Mouse (Mus musculus) embryonic facial prominence, embryonic 12.5 days (tissue): ENCODE results near the gene Rb1. TPM values are rescaled to one million over a fixed set of nuclear protein-coding genes. Genes with fewer than 3 reads are reported as not detected.

Experiments used
- ATAC-seq: fragments of 200-750 bp; cut with Nextera tagmentation; 2 replicates; pipeline ENCODE4 v1.8.0; 2017; ENCODE audit not compliant: insufficient number of reproducible peaks, insufficient read depth, low FRiP score, low TSS enrichment
- H3K27ac ChIP-seq: fragments of 300-500 bp; sonication (generic); 2 replicates; pipeline ENCODE4 v1.5.1; 2016; ENCODE audit warnings: mild to moderate bottlenecking
- H3K27me3 ChIP-seq: fragments of 300-500 bp; sonication (generic); 2 replicates; pipeline ENCODE4 v1.6.1; 2016; ENCODE audit warnings: mild to moderate bottlenecking, moderate library complexity
- H3K36me3 ChIP-seq: fragments of 300-500 bp; sonication (generic); 2 replicates; pipeline ENCODE4 v1.6.1; 2016; ENCODE audit warnings: mild to moderate bottlenecking
- H3K4me1 ChIP-seq: fragments of 300-500 bp; sonication (generic); 2 replicates; pipeline ENCODE4 v1.6.1; 2016
- H3K4me2 ChIP-seq: fragments of 300-500 bp; sonication (generic); replicated peaks from 2 replicates; pipeline ENCODE4 v1.6.1; 2016; ENCODE audit warnings: mild to moderate bottlenecking, moderate library complexity
- H3K4me3 ChIP-seq: fragments of 300-500 bp; sonication (generic); 2 replicates; pipeline ENCODE4 v1.5.1; 2016; ENCODE audit warnings: mild to moderate bottlenecking
- H3K9ac ChIP-seq: fragments of 300-500 bp; sonication (generic); 2 replicates; pipeline ENCODE4 v1.6.1; 2016; ENCODE audit warnings: mild to moderate bottlenecking, moderate library complexity
- H3K9me3 ChIP-seq: fragments of 300-500 bp; sonication (generic); 2 replicates; pipeline ENCODE4 v1.6.1; 2016; ENCODE audit warnings: mild to moderate bottlenecking, moderate library complexity
- WGBS: fragments of 180-500 bp; shearing (Covaris S2); methylation state at CpG from one replicate; pipeline ENCODE4 v1.1.7; 2016; 5-methylcytosine and 5-hydroxymethylcytosine counted together
- polyA plus RNA-seq: library from polyadenylated mRNA; unstranded; fragments of >200 nt; fragmentation: Nextera tagmentation; extraction: Ambion mirVana; gene quantifications from 2 replicates; pipeline ENCODE4 v1.2.1, GENCODE M21; 2016

Gene Rb1
- polyA plus RNA-seq, 1 experiment from 2014 or later = 24.3 TPM

- Histone ChIP-seq H3K4me1 (no peaks in the 10 kb centered on the region), H3K9ac (no peak overlapping the region), H3K9me3 (no peaks in the 10 kb centered on the region), H3K36me3 (peaks cover 93% of the 10 kb centered on the region), H3K27me3 (no peaks in the 10 kb centered on the region), H3K4me3 (no peak overlapping the region), H3K27ac (no peak overlapping the region), H3K4me2 (no peak overlapping the region)
- ATAC-seq = no peak
- 96% methylated on average over 11 of the region's 11 CpGs for WGBS
Observed at GRCm38 (mm10) chr14:73363782-73364181, 38.2 kb upstream of the Rb1 start.

DNA sequence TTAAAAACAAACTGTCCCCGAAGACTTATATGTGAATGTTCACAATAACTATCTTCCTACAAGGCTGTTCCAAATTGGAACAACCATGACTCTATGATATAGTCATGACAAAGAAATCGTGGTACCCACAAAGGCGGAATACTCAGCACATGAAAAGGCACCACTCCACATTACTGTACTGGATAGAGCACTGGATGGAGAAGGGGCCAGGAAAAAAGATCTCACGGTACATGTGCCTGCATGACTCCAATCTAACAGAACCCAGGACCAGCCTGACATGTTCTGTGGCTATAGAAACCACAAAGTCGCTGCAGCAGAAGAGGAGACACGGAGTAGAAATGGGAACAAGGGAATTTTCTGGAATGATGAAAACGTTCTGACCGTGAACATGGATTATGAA is 29.1 kb upstream of the Rb1 start:
- Histone ChIP-seq H3K4me1 (no peaks in the 10 kb centered on the region), H3K9me3 (no peaks in the 10 kb centered on the region; the same call in 1 of the 2 replicates), H3K36me3 (peaks cover 25% of the 10 kb centered on the region), H3K9ac (no peak overlapping the region), H3K27me3 (no peaks in the 10 kb centered on the region), H3K4me2 (no peak overlapping the region), H3K4me3 (no peak overlapping the region), H3K27ac (no peak overlapping the region)
- no peak for ATAC-seq
- WGBS = 89% methylated on average over 8 of the region's 8 CpGs

GRCm38 (mm10) chr14:73351118-73351517 is 25.5 kb upstream of the Rb1 start:
- Histone ChIP-seq H3K9me3 (no peaks in the 10 kb centered on the region), H3K9ac (no peak overlapping the region), H3K36me3 (peaks cover 1% of the 10 kb centered on the region; the same call in 1 of the 2 replicates), H3K4me2 (no peak overlapping the region), H3K4me3 (no peak overlapping the region), H3K27ac (no peak overlapping the region), H3K27me3 (no peaks in the 10 kb centered on the region), H3K4me1 (peaks cover 4% of the 10 kb centered on the region; the same call in 1 of the 2 replicates)
- ATAC-seq = no peak
- 92% methylated on average over 5 of the region's 5 CpGs for WGBS

- H3K27ac ChIP-seq = no peak overlapping the region
- no peaks in the 10 kb centered on the region for H3K36me3 ChIP-seq
- WGBS = 62% methylated on average over 1 of the region's 1 CpGs
- H3K9me3 ChIP-seq = no peaks in the 10 kb centered on the region
- H3K4me1 ChIP-seq = peaks cover 4% of the 10 kb centered on the region; the same call in 1 of the 2 replicates
- H3K27me3 ChIP-seq = no peaks in the 10 kb centered on the region
- no peak overlapping the region for H3K9ac ChIP-seq
- H3K4me3 ChIP-seq = no peak overlapping the region
- H3K4me2 ChIP-seq = no peak overlapping the region
- no peak for ATAC-seq
Observed at GRCm38 (mm10) chr14:73350029-73350428, 24.4 kb upstream of the Rb1 start.

DNA sequence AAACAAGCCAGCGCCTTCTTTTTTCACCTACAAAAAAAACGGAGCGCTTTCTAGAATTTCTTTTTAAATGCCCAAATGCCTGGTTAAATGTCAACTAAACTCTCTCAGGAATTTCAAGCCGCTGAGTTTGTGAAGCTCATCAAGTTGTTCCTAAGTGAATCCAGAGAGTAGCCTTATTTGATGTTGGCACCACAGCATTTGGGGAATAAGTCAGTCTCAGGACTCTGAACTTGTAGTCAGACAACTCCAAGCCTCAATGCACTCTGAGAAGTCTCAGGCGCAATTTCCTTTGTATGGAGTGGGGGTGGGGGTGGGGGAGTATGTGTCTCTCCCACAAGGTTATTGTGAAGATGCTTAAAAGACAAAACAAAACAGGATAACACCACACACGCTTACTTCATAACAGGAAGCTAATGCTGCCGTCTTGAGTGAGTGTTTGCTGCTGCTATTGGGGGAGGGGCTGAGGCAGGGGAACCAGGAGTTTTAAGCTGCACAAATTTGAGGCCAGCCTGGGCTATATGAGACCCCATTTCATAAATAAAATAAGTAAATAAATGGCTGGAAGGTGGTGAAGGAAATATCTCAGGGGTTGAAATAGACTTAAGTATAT is 23.5 kb upstream of the Rb1 start:
- Histone ChIP-seq H3K36me3 (no peaks in the 10 kb centered on the region), H3K4me1 (peaks cover 4% of the 10 kb centered on the region; the same call in 1 of the 2 replicates), H3K27me3 (no peaks in the 10 kb centered on the region), H3K4me3 (no peak overlapping the region), H3K9ac (no peak overlapping the region), H3K27ac (no peak overlapping the region), H3K9me3 (no peaks in the 10 kb centered on the region), H3K4me2 (no peak overlapping the region)
- ATAC-seq = no peak
- 46% methylated on average over 7 of the region's 7 CpGs for WGBS

GRCm38 (mm10) chr14:73347302-73347701 is 21.7 kb upstream of the Rb1 start:
- no peak for ATAC-seq
- no peak overlapping the region for H3K9ac ChIP-seq
- H3K4me3 ChIP-seq = no peak overlapping the region
- no peaks in the 10 kb centered on the region for H3K9me3 ChIP-seq
- no peak overlapping the region for H3K27ac ChIP-seq
- peaks cover 4% of the 10 kb centered on the region; the same call in 1 of the 2 replicates for H3K4me1 ChIP-seq
- no peaks in the 10 kb centered on the region for H3K36me3 ChIP-seq
- H3K27me3 ChIP-seq = no peaks in the 10 kb centered on the region
- 82% methylated on average over 9 of the region's 9 CpGs for WGBS
- H3K4me2 ChIP-seq = no peak overlapping the region

DNA sequence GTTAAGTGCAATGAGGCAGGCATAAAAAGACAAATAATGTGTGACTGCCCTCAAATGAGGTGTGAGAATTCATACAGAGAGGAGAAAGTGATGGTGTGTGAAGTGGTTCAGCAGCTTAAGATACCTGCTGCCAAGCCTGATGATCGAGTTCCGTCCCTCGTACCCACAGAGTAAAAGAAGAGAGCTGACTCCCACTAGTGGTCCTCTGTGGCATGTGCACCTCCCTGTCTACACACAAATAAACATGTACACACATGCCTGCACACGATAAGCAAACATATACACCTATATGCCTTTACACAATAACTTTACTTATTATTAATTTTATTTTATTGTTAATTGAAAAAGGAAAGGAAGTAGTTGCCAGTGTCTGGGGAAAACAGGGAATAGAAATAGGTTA is 20.0 kb upstream of the Rb1 start:
- Histone ChIP-seq H3K4me3 (no peak overlapping the region), H3K9ac (no peak overlapping the region), H3K4me1 (peaks cover 4% of the 10 kb centered on the region; the same call in 1 of the 2 replicates), H3K36me3 (no peaks in the 10 kb centered on the region), H3K27ac (no peak overlapping the region), H3K4me2 (no peak overlapping the region), H3K27me3 (no peaks in the 10 kb centered on the region), H3K9me3 (no peaks in the 10 kb centered on the region)
- WGBS = 86% methylated on average over 4 of the region's 4 CpGs
- no peak for ATAC-seq

DNA sequence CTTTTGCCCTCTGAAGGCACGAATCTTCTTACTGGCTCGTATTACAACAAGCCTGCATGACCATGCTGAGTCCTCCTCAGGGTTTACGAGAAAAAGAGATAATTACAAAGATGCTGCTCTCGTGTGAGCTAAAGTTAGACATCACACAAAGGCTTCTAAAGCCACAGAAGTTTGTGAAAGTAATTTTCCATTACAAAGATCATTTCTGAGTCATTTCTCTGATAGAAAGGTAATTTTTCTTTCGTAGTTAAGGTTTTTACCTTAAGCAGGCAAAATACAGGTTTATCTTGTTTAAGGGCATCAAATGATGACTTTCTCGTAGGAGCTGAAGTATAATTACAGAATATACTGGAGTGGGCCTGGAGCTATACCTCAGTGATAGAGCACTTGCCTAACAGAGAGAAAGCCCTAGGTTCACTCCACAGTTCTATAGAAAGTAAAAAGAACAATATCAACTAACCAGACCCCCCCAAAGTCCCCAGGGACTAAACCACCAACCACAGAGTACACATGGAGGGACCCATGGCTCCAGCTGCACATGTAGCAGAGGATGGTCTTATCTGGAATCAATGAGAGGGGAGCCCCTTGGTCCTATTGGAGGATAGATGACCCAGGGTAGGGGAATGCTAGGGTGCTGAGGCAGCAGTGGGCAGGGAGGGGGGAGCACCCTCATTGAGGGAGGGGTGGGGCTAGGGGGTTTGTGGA is 14.6 kb upstream of the Rb1 start:
- Histone ChIP-seq H3K4me3 (no peak overlapping the region), H3K9ac (no peak overlapping the region), H3K9me3 (no peaks in the 10 kb centered on the region), H3K4me1 (no peaks in the 10 kb centered on the region), H3K27ac (no peak overlapping the region), H3K36me3 (no peaks in the 10 kb centered on the region), H3K4me2 (no peak overlapping the region), H3K27me3 (no peaks in the 10 kb centered on the region)
- WGBS = 47% methylated on average over 6 of the region's 6 CpGs
- ATAC-seq = no peak

DNA sequence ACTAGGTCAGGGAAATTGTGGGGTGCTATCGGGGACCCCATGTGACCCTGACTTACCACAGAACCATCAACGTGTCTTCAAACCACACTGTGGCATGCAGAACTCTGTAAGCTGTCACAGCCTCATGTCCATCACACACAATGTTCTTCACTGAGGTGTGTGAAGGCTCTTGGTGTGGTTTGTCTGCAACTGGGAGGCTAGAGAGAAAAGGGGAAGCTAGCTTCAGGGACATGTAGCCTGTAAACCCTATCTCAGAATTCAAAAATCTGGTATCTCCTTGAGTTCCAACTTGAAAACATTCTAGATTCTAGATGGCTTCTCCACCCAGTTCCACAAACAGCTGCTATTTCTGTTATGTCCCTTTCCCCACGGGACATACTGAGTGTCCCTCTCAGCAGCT is 14.0 kb upstream of the Rb1 start:
- H3K4me3 ChIP-seq = no peak overlapping the region
- H3K27me3 ChIP-seq = no peaks in the 10 kb centered on the region
- ATAC-seq = no peak
- H3K9ac ChIP-seq = no peak overlapping the region
- H3K36me3 ChIP-seq = no peaks in the 10 kb centered on the region
- H3K9me3 ChIP-seq = no peaks in the 10 kb centered on the region
- WGBS = 73% methylated on average over 3 of the region's 3 CpGs
- H3K4me1 ChIP-seq = no peaks in the 10 kb centered on the region
- no peak overlapping the region for H3K4me2 ChIP-seq
- no peak overlapping the region for H3K27ac ChIP-seq

DNA sequence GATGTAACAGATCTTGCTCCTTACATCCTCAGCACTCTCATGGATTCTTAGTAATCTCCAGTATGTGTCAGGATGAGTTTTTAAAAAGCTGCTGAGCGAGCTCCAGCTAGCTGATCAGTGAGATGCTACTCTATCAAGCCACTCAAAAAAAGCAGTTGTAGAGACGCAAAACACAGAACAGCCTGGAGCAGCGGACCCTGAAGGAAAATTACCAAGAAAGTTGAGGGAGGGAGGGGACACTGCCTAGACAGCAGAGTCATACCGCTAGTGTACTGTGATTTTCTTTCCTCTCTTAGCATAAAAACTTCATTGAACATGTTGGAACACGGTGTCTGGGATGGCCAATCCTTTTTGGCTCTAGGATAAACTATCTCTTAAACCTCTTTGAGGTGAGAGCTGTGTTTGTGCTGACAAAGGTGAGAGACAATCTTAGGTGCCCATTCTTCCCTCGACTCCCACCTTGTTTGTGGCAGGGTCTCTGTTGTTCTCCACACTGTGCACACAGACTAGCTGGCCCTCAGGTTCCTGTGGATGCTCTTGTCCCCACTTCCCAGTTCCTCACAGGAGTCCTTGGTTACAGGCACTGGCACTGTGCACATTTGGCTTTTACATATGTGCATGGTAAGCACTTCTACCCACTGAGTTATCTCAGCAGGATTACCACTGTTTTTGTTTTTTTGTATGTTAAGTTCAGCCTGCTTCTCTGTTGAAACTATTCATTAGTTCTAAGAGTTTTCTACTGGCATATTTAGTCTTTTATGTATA is 10.9 kb upstream of the Rb1 start:
- Histone ChIP-seq H3K27ac (no peak overlapping the region), H3K9ac (no peak overlapping the region), H3K4me2 (no peak overlapping the region), H3K4me1 (no peaks in the 10 kb centered on the region), H3K4me3 (no peak overlapping the region), H3K27me3 (no peaks in the 10 kb centered on the region), H3K9me3 (no peaks in the 10 kb centered on the region), H3K36me3 (no peaks in the 10 kb centered on the region)
- WGBS = 71% methylated on average over 6 of the region's 6 CpGs
- no peak for ATAC-seq

- Histone ChIP-seq H3K27me3 (no peaks in the 10 kb centered on the region), H3K9ac (no peak overlapping the region), H3K4me3 (no peak overlapping the region), H3K9me3 (no peaks in the 10 kb centered on the region), H3K4me2 (no peak overlapping the region), H3K27ac (no peak overlapping the region), H3K4me1 (no peaks in the 10 kb centered on the region), H3K36me3 (no peaks in the 10 kb centered on the region)
- ATAC-seq = no peak
- WGBS = 80% methylated on average over 22 of the region's 22 CpGs
Observed at GRCm38 (mm10) chr14:73334926-73335805, 9.5 kb upstream of the Rb1 start.
